Mouse (Mus musculus) CH12.LX (cell line): ENCODE measurements around the gene Gm10260. TPM values are rescaled to one million over a fixed set of nuclear protein-coding genes. Genes with fewer than 3 reads are reported as not detected.

Experiments
- DNase-seq: peaks from one replicate; pipeline ENCODE4 v3.0.0-alpha.2; 2013; ENCODE audit errors: extremely low read depth
- H3K27ac ChIP-seq: 2 replicates; pipeline ENCODE4 v1.5.1; 2012; ENCODE audit warnings: low read depth, mild to moderate bottlenecking, control low read depth, moderate library complexity; ENCODE audit not compliant: insufficient read depth
- H3K27me3 ChIP-seq: replicated peaks from 2 replicates; pipeline ENCODE3; 2012; ENCODE audit warnings: inconsistent platforms
- H3K36me3 ChIP-seq, 2 experiments: replicated peaks in 1 of 2; 2 replicates each; pipeline versions ENCODE3 to v1.6.1; 2012; ENCODE audit warnings: inconsistent platforms in 1 of 2, low read length in 1 of 2, mild to moderate bottlenecking in 1 of 2, mixed read lengths in 1 of 2, moderate library complexity in 1 of 2; ENCODE audit not compliant: control insufficient read depth in 1 of 2, insufficient read depth in 1 of 2
- H3K4me1 ChIP-seq, 2 experiments: 2 replicates each; pipeline ENCODE4 v1.6.1; 2012; ENCODE audit warnings: inconsistent platforms in 1 of 2, moderate library complexity in 1 of 2; ENCODE audit not compliant: insufficient read depth in 2 of 2, control insufficient read depth in 1 of 2
- H3K4me2 ChIP-seq: 2 replicates; pipeline ENCODE4 v1.6.1; 2012; ENCODE audit warnings: low read depth, mild to moderate bottlenecking, control low read depth; ENCODE audit not compliant: poor library complexity, insufficient read depth, severe bottlenecking
- H3K4me3 ChIP-seq, 3 experiments: fragments of 150-350 bp in 1 of 3; sonication (generic) in 1 of 3; replicated peaks in 1 of 3; 2 replicates each; pipeline versions ENCODE3 to v1.5.1; 2011 to 2012; ENCODE audit warnings: low read depth in 2 of 3, low read length in 2 of 3, mild to moderate bottlenecking in 2 of 3, moderate library complexity in 2 of 3, control low read depth in 1 of 3, improper control_type of control experiment in 1 of 3, inconsistent platforms in 1 of 3, mixed read lengths in 1 of 3; ENCODE audit not compliant: poor library complexity in 1 of 3
- H3K79me2 ChIP-seq: replicated peaks from 2 replicates; pipeline ENCODE4 v1.6.1; 2012; ENCODE audit warnings: mild to moderate bottlenecking, moderate library complexity; ENCODE audit not compliant: control insufficient read depth, poor library complexity, insufficient read depth, severe bottlenecking; ENCODE audit errors: extremely low read depth
- H3K9ac ChIP-seq: 2 replicates; pipeline ENCODE4 v1.6.1; 2012; ENCODE audit warnings: low read depth, mild to moderate bottlenecking, control low read depth, moderate library complexity; ENCODE audit not compliant: insufficient read depth
- H3K9me3 ChIP-seq: replicated peaks from 2 replicates; pipeline ENCODE3; 2012; ENCODE audit warnings: low read length, inconsistent platforms, mixed read lengths
- CHD1 ChIP-seq: IDR thresholded peaks from 2 replicates; pipeline ENCODE4 v1.6.1; 2012; ENCODE audit warnings: low read depth, low read length, improper control_type of control experiment, inconsistent platforms
- CHD2 ChIP-seq: IDR thresholded peaks from 2 replicates; pipeline ENCODE4 v1.6.1; 2011; ENCODE audit warnings: low read length, improper control_type of control experiment
- E2F4 ChIP-seq: IDR thresholded peaks from 2 replicates; pipeline ENCODE4 v1.6.1; 2011; ENCODE audit warnings: low read depth, low read length, improper control_type of control experiment; ENCODE audit not compliant: insufficient replicate concordance
- EP300 ChIP-seq: IDR thresholded peaks from 2 replicates; pipeline ENCODE4 v1.6.1; 2011; ENCODE audit warnings: low read length, improper control_type of control experiment
- ETS1 ChIP-seq: conservative IDR thresholded peaks from 2 replicates; pipeline ENCODE4 v1.6.1; 2012; ENCODE audit warnings: low read depth, mild to moderate bottlenecking, inconsistent platforms, low read length, improper control_type of control experiment, moderate library complexity
- GABPA ChIP-seq: IDR thresholded peaks from 2 replicates; pipeline ENCODE4 v1.6.1; 2012; ENCODE audit warnings: low read depth, low read length, improper control_type of control experiment, inconsistent platforms; ENCODE audit not compliant: insufficient replicate concordance
- JUN ChIP-seq: IDR thresholded peaks from 2 replicates; pipeline ENCODE4 v1.6.1; 2011; ENCODE audit warnings: low read depth, mild to moderate bottlenecking, low read length, improper control_type of control experiment, moderate library complexity; ENCODE audit not compliant: insufficient read depth
- JUND ChIP-seq: conservative IDR thresholded peaks from 2 replicates; pipeline ENCODE4 v1.6.1; 2011; ENCODE audit warnings: low read depth, low read length, improper control_type of control experiment
- KAT2A ChIP-seq: IDR thresholded peaks from 2 replicates; pipeline ENCODE4 v1.6.1; 2012; ENCODE audit warnings: low read length, improper control_type of control experiment, inconsistent platforms; ENCODE audit not compliant: insufficient replicate concordance
- MAFK ChIP-seq: IDR thresholded peaks from 2 replicates; pipeline ENCODE4 v1.6.1; 2011; ENCODE audit warnings: low read length, improper control_type of control experiment; ENCODE audit not compliant: insufficient replicate concordance
- MYC ChIP-seq: IDR thresholded peaks from 2 replicates; pipeline ENCODE4 v1.6.1; 2011; ENCODE audit warnings: low read depth, mild to moderate bottlenecking, improper control_type of control experiment, low read length
- NELFE ChIP-seq: IDR thresholded peaks from 2 replicates; pipeline ENCODE4 v1.6.1; 2011; ENCODE audit warnings: low read depth, low read length, improper control_type of control experiment
- RAD21 ChIP-seq: IDR thresholded peaks from 2 replicates; pipeline ENCODE4 v1.6.1; 2011; ENCODE audit warnings: low read depth, mild to moderate bottlenecking, low read length, improper control_type of control experiment, moderate library complexity
- SIN3A ChIP-seq: IDR thresholded peaks from 2 replicates; pipeline ENCODE4 v1.6.1; 2012; ENCODE audit warnings: low read length, improper control_type of control experiment, inconsistent platforms
- ZC3H11A ChIP-seq: IDR thresholded peaks from 2 replicates; pipeline ENCODE4 v1.6.1; 2012; ENCODE audit warnings: low read depth, mild to moderate bottlenecking, inconsistent platforms, low read length, improper control_type of control experiment
- ZKSCAN1 ChIP-seq: IDR thresholded peaks from 2 replicates; pipeline ENCODE4 v1.6.1; 2012; ENCODE audit warnings: low read depth, inconsistent platforms, low read length, improper control_type of control experiment, borderline replicate concordance
- ZMIZ1 ChIP-seq: IDR thresholded peaks from 2 replicates; pipeline ENCODE4 v1.6.1; 2012; ENCODE audit warnings: low read depth, mild to moderate bottlenecking, inconsistent platforms, low read length, improper control_type of control experiment
- dilution Hi-C: fragments of 300-500 bp; cut with MboI; formaldehyde crosslinking; loops from 2 replicates; pipeline ENCODE4 v1.14.3; 2020; ENCODE audit warnings: low sequenced_read_pairs; ENCODE audit not compliant: extremely low pct_unique_long_range_greater_than_20kb, extremely low pct_ligation_motif_present
- in situ Hi-C: fragments of 300-500 bp; cut with MboI; formaldehyde crosslinking; loops from 3 replicates; pipeline ENCODE4 v1.14.3; 2019; ENCODE audit warnings: low sequenced_read_pairs, low pct_ligation_motif_present, low pct_unique_long_range_greater_than_20kb, mixed read lengths
- polyA plus RNA-seq: library from polyadenylated mRNA; unstranded; fragments of >175 nt; gene quantifications from 2 replicates; pipeline ENCODE4 v1.2.1, GENCODE M21; 2012; ENCODE audit warnings: low read depth; ENCODE audit not compliant: insufficient read length
- total RNA-seq, 2 experiments: library from RNA; depleted of rRNA; stranded (reverse); fragments of 300-350 nt in 1 of 2; fragments of >200 nt in 1 of 2; gene quantifications; 2 replicates each; pipeline ENCODE4 v1.2.3; 2012 to 2014

Gm10260 gene
- total and polyA plus RNA-seq, 3 experiments = 1,620 to 5,622 (median 5,239) TPM

GRCm38 (mm10) chr13:97774740-97775425, 14.5 kb upstream of the Gm10260 start:
- H3K4me3 ChIP-seq = no peak overlapping the region
- TF ChIP-seq ZC3H11A = no peak
- TF ChIP-seq CHD2 = no peak
- TF ChIP-seq E2F4 = no peak
- no peak for TF ChIP-seq MAFK
- no peak for TF ChIP-seq MYC
- TF ChIP-seq EP300 = no peak
- TF ChIP-seq KAT2A = no peak
- TF ChIP-seq ETS1 = no peak
- TF ChIP-seq JUND = no peak

GRCm38 (mm10) chr13:97769205-97769604, 8.8 kb upstream of the Gm10260 start:
- TF ChIP-seq NELFE (no peak), ETS1 (no peak), ZMIZ1 (no peak), JUN (no peak), SIN3A (no peak), ZKSCAN1 (no peak), CHD1 (no peak), RAD21 (no peak), KAT2A (no peak), GABPA (no peak), JUND (no peak)
- DNase-seq = no peak
- in situ Hi-C loops = no loop called here
- no peaks in the 10 kb centered on the region for H3K79me2 ChIP-seq
- dilution Hi-C loops = no loop called here
- peaks cover 21% of the 10 kb centered on the region for H3K9me3 ChIP-seq
- H3K9ac ChIP-seq = no peak overlapping the region
- no peaks in the 10 kb centered on the region for H3K4me1 ChIP-seq
- no peak overlapping the region for H3K4me3 ChIP-seq
- H3K4me2 ChIP-seq = no peak overlapping the region
- no peak overlapping the region for H3K27ac ChIP-seq
- H3K36me3 ChIP-seq = no peaks in the 10 kb centered on the region
- no peaks in the 10 kb centered on the region for H3K27me3 ChIP-seq

More at GRCm38 (mm10) chr13:97774740-97775425, 14.5 kb upstream of the Gm10260 start:
- DNase-seq = no peak
- H3K9ac ChIP-seq = no peak overlapping the region
- H3K9me3 ChIP-seq = peaks cover 36% of the 10 kb centered on the region
- dilution Hi-C loops = no loop called here
- H3K36me3 ChIP-seq = no peaks in the 10 kb centered on the region
- no peak overlapping the region for H3K27ac ChIP-seq
- H3K27me3 ChIP-seq = no peaks in the 10 kb centered on the region
- H3K4me1 ChIP-seq = no peaks in the 10 kb centered on the region
- H3K4me2 ChIP-seq = no peak overlapping the region
- in situ Hi-C loops = no loop called here
- H3K79me2 ChIP-seq = no peaks in the 10 kb centered on the region
